Mouse (Mus musculus): ENCODE measurements around the gene Nhsl1.

DNA sequence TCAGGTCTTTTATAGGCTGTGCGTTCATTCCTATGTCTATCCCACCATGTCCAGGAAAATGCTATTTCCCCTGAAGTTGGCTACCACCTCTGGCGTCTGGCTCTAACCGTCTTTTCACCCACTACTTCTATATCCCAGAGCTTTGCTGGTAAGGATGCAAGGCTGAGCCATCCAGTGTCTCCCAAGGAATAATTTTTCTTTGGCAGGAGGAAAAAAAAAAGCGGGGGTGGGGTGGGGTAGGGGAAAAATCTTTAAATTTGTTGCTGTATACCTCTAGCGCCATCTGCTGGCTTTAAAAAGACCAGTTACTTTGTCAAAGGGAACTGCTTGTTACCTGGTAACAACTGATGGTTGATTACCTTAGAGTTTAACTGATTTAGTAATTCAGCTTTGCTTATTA, 209.7 kb downstream of the Nhsl1 start:
- TF ChIP-seq CTCF (IDR thresholded peaks at IDR 0.05; ENCODE audit: low read depth) (peak; percentile 44), EP300 (IDR thresholded peaks at IDR 0.05; ENCODE audit: low read depth) (no peak)

Measured in liver, embryonic 14.5 days (tissue).